Mouse (Mus musculus): ENCODE measurements around the gene Chrnb4. TPM values are rescaled to one million over a fixed set of nuclear protein-coding genes. Genes with fewer than 3 reads are reported as not detected.

Chrnb4 gene
- polyA plus RNA-seq (2014; fragmentation: Nextera tagmentation; extraction: Ambion mirVana): 1.5 and 1.9 TPM in 2 replicates

DNA sequence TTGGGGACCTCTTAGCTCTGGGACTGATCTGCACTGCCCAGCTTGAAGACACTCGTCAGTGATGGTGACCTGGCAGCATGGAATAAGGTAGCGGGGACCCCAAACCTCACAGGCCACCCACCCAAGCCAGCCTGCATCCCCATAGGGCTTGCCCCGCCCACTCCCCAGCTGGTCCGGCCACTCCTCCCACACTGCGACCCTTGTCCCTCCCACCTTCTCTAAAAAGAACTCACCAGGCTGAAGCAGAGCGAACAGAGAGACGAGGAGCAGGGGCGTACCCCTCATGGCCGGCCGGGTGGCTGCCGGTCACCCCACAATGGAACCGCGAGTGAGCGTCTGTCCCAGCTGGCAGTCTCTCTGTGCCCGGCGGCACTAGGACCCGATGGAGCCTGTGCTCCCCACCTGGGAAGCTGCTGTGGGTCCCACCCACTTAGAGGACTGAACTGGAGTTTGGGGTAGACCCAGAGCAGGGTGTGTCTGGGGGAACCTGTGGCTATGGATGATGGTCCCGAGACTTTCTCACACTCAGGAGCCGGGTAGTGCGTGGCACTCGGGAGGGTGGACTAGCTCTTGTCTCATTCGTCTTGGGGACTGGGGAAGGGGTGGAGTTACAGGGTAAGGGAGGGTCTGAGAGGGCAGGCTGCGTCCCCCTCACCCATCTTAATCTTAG, at the start of gene Chrnb4:
Gene Chrnb4 (minus strand): TSS at position 569 of the 670 bp plus-strand sequence.
- Histone ChIP-seq H3K4me1 (ENCODE audit: control insufficient read depth, insufficient read depth, low read length) (peaks cover 10% of the 10 kb centered on the region), H3K27me3 (ENCODE audit: control insufficient read depth, insufficient read depth, low read length) (peaks cover 5% of the 10 kb centered on the region; the same call in 1 of the 2 replicates), H3K9me3 (ENCODE audit: control insufficient read depth, low read length) (no peaks in the 10 kb centered on the region), H3K4me3 (replicated peaks; ENCODE audit: low read depth, low read length) (peak within 1 kb of the TSS; percentile 40), H3K4me2 (ENCODE audit: low read length) (peak within 1 kb of the TSS; percentile 79), H3K9ac (replicated peaks; ENCODE audit: low read length) (peak within 1 kb of the TSS; percentile 39; the same call in 1 of the 2 replicates), H3K36me3 (ENCODE audit: control insufficient read depth, insufficient read depth, low read length) (no peaks in the 10 kb centered on the region), H3K27ac (replicated peaks; ENCODE audit: low read depth, low read length) (no peak within 1 kb of the TSS)
- DNase-seq: peak; percentile 40
- peak; percentile 55 for ATAC-seq (ENCODE audit: low FRiP score, low TSS enrichment)
- WGBS: under 1% methylated on average over 23 of the region's 23 CpGs

DNA sequence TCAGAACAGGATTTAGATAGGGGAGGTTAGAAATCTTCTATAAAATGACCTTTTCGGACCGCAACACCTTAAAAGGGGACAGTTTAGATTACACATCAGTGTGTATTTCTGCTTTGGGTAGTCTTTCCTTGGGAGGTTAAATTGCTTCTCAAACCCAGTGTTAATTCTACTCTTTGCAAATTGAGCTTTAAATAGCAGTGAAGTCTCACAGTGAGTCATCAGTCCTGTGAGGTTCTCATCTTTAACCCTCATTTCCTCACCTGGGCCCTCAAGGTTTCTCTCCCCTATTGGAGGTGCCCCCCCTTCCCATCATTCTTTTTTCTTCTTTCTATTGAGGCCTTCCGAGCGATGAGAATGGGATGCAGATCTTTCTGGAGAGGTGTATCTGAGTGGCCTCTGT, 48.3 kb upstream of the Chrnb4 start:
- Histone ChIP-seq H3K27ac (replicated peaks; ENCODE audit: low read depth, low read length) (no peak overlapping the region), H3K9me3 (ENCODE audit: control insufficient read depth, low read length) (no peaks in the 10 kb centered on the region), H3K9ac (replicated peaks; ENCODE audit: low read length) (no peak overlapping the region), H3K4me3 (replicated peaks; ENCODE audit: low read depth, low read length) (no peak overlapping the region), H3K27me3 (ENCODE audit: control insufficient read depth, insufficient read depth, low read length) (no peaks in the 10 kb centered on the region), H3K36me3 (ENCODE audit: control insufficient read depth, insufficient read depth, low read length) (no peaks in the 10 kb centered on the region), H3K4me1 (ENCODE audit: control insufficient read depth, insufficient read depth, low read length) (no peaks in the 10 kb centered on the region), H3K4me2 (ENCODE audit: low read length) (no peak overlapping the region)
- ATAC-seq (ENCODE audit: low FRiP score, low TSS enrichment): no peak
- no peak for DNase-seq
- WGBS: 91% methylated on average over 4 of the region's 4 CpGs

DNA sequence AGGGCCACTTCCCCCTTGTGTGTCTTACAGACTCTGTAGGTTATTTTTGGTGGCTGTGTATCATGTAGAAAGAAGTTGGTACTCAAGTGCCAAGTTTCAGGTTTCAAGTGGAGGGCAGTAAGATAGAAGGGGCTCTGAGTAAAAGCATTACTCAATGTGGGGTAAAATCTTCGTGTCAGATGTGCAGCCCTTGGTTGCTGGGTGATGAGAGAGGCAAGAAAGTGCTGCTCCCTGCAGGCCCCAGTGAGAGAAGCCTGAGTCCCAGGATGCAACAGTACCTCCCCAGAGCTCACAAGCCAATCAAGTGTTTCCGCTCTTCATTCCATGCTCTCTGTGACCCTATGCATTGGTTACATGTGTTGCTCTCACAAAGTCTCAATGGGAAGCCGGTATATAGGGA, 47.5 kb upstream of the Chrnb4 start:
- no peaks in the 10 kb centered on the region for H3K9me3 ChIP-seq (ENCODE audit: control insufficient read depth, low read length)
- DNase-seq (no peak), ATAC-seq (ENCODE audit: low FRiP score, low TSS enrichment) (no peak)
- H3K27me3 ChIP-seq (ENCODE audit: control insufficient read depth, insufficient read depth, low read length): no peaks in the 10 kb centered on the region
- no peak overlapping the region for H3K9ac ChIP-seq (replicated peaks; ENCODE audit: low read length)
- H3K4me1 ChIP-seq (ENCODE audit: control insufficient read depth, insufficient read depth, low read length): no peaks in the 10 kb centered on the region
- no peak overlapping the region for H3K4me3 ChIP-seq (replicated peaks; ENCODE audit: low read depth, low read length)
- no peak overlapping the region for H3K4me2 ChIP-seq (ENCODE audit: low read length)
- 71% methylated on average over 3 of the region's 3 CpGs for WGBS
- H3K36me3 ChIP-seq (ENCODE audit: control insufficient read depth, insufficient read depth, low read length): no peaks in the 10 kb centered on the region
- H3K27ac ChIP-seq (replicated peaks; ENCODE audit: low read depth, low read length): no peak overlapping the region

DNA sequence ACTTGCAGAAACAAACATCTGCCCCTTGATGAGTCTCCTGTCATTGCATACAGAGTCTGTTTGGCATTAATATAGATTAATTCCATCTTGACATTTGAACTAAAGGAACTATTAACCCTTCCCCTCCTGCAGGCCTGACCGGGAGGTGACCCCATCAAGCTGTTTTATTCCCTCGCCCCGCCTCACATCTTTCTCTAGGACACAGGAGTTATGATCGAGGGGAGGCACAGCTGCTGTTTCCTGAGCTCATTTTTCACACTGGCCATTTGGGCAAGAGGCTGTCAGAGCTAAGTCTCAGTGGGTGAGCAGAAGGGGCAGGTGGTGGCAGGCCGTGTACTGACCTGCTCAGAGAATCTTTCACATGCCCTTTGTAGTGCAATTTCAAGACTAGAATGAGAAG, 41.6 kb upstream of the Chrnb4 start:
- Histone ChIP-seq H3K9me3 (ENCODE audit: control insufficient read depth, low read length) (no peaks in the 10 kb centered on the region), H3K27ac (replicated peaks; ENCODE audit: low read depth, low read length) (no peak overlapping the region), H3K4me3 (replicated peaks; ENCODE audit: low read depth, low read length) (no peak overlapping the region), H3K4me1 (ENCODE audit: control insufficient read depth, insufficient read depth, low read length) (no peaks in the 10 kb centered on the region), H3K36me3 (ENCODE audit: control insufficient read depth, insufficient read depth, low read length) (no peaks in the 10 kb centered on the region), H3K27me3 (ENCODE audit: control insufficient read depth, insufficient read depth, low read length) (no peaks in the 10 kb centered on the region), H3K4me2 (ENCODE audit: low read length) (no peak overlapping the region), H3K9ac (replicated peaks; ENCODE audit: low read length) (no peak overlapping the region)
- no peak for DNase-seq
- WGBS: 51% methylated on average over 5 of the region's 5 CpGs
- no peak for ATAC-seq (ENCODE audit: low FRiP score, low TSS enrichment)

DNA sequence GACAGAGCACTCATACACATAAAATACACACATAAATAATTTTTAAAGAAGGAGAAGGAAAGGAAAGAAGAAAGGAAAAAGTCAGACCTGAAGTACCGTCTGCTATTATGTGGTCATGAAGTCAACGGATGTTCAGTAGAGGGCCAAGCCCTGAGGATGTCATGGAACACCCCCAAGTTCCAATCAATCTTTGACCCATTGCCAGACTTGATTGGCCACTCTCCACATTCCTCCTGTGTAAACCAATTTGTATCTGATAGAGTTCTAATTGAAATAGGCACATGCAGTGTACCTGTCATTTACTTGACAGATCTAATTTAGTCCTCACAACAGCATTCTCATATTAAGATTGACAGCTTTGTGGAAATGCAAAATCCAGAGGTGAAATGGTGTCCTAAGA, 40.6 kb upstream of the Chrnb4 start:
- H3K4me1 ChIP-seq (ENCODE audit: control insufficient read depth, insufficient read depth, low read length): 0 out of 2 replicates have a peak, but pooled peaks cover 5% of the 10 kb centered on the region
- H3K36me3 ChIP-seq (ENCODE audit: control insufficient read depth, insufficient read depth, low read length): no peaks in the 10 kb centered on the region
- DNase-seq: no peak
- H3K27ac ChIP-seq (replicated peaks; ENCODE audit: low read depth, low read length): no peak overlapping the region
- 89% methylated on average over 2 of the region's 2 CpGs for WGBS
- no peak overlapping the region for H3K9ac ChIP-seq (replicated peaks; ENCODE audit: low read length)
- no peak for ATAC-seq (ENCODE audit: low FRiP score, low TSS enrichment)
- no peaks in the 10 kb centered on the region for H3K27me3 ChIP-seq (ENCODE audit: control insufficient read depth, insufficient read depth, low read length)
- H3K9me3 ChIP-seq (ENCODE audit: control insufficient read depth, low read length): no peaks in the 10 kb centered on the region
- no peak overlapping the region for H3K4me2 ChIP-seq (ENCODE audit: low read length)
- H3K4me3 ChIP-seq (replicated peaks; ENCODE audit: low read depth, low read length): no peak overlapping the region

DNA sequence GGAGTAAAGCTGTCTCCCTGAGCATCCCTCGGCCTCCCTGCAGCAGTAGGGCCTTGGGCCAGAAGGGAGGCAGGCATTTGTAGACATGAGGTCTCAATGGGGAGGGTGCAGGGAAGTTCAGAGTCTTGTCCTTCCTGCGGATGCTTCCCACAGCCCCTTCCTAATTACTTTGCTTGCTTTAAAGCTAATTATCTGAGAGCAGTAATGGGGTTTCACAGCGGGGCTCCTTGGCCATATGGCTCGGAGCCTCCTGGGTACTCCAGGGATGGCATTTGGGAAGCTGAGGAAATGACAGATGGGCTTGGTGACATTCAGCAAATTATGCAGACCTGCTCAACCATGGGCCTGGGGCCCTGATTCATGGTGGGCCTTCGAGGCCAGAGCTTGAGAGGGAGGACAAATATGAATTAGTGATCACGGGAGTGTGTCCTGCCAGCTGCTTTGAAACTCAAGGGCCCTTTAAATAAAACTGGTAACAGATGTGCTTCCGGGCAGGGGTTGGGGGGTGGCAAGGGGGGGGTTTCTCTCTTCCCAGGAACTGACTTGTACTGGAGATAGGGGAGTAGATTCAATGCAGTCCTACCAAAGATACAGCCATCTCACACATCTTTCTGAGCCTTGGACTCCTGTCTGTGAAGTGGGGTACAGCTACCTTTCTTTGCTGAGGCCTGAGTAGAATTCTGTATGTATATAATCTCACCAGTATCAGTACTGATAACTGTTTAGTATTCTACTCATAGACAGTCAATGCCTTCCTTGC, 34.8 kb upstream of the Chrnb4 start:
- Histone ChIP-seq H3K9me3 (ENCODE audit: control insufficient read depth, low read length) (no peaks in the 10 kb centered on the region), H3K27ac (replicated peaks; ENCODE audit: low read depth, low read length) (peak overlapping the region; percentile 33; the same call in 1 of the 2 replicates), H3K4me3 (replicated peaks; ENCODE audit: low read depth, low read length) (no peak overlapping the region), H3K9ac (replicated peaks; ENCODE audit: low read length) (no peak overlapping the region), H3K4me2 (ENCODE audit: low read length) (no peak overlapping the region), H3K36me3 (ENCODE audit: control insufficient read depth, insufficient read depth, low read length) (no peaks in the 10 kb centered on the region), H3K4me1 (ENCODE audit: control insufficient read depth, insufficient read depth, low read length) (peaks cover 20% of the 10 kb centered on the region; the same call in 1 of the 2 replicates), H3K27me3 (ENCODE audit: control insufficient read depth, insufficient read depth, low read length) (no peaks in the 10 kb centered on the region)
- WGBS: 20% methylated on average over 7 of the region's 7 CpGs
- DNase-seq: peak; percentile 79
- peak; percentile 88 for ATAC-seq (ENCODE audit: low FRiP score, low TSS enrichment)

DNA sequence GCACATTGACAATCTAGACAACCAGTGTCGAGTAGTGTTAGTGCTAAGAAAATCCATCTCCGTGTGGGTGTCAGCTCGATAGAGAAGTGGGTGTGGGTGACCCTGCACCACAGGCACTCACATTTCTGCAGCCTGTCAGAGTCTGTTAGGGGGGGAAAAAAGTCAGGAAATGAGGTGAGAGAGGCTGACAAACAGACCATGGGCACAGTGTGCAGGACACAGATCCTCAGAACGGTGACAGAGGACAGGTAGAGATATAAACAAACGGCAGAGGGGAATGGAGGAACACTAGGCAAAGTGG, 19.3 kb upstream of the Chrnb4 start:
- H3K36me3 ChIP-seq (ENCODE audit: control insufficient read depth, insufficient read depth, low read length): no peaks in the 10 kb centered on the region
- DNase-seq (no peak), ATAC-seq (ENCODE audit: low FRiP score, low TSS enrichment) (no peak)
- 23% methylated on average over 5 of the region's 5 CpGs for WGBS
- H3K9ac ChIP-seq (replicated peaks; ENCODE audit: low read length): no peak overlapping the region
- H3K4me2 ChIP-seq (ENCODE audit: low read length): peak overlapping the region; percentile 14
- peaks cover 15% of the 10 kb centered on the region for H3K4me1 ChIP-seq (ENCODE audit: control insufficient read depth, insufficient read depth, low read length)
- H3K9me3 ChIP-seq (ENCODE audit: control insufficient read depth, low read length): no peaks in the 10 kb centered on the region
- peak overlapping the region; percentile 57 for H3K27ac ChIP-seq (replicated peaks; ENCODE audit: low read depth, low read length)
- H3K4me3 ChIP-seq (replicated peaks; ENCODE audit: low read depth, low read length): no peak overlapping the region
- H3K27me3 ChIP-seq (ENCODE audit: control insufficient read depth, insufficient read depth, low read length): no peaks in the 10 kb centered on the region

DNA sequence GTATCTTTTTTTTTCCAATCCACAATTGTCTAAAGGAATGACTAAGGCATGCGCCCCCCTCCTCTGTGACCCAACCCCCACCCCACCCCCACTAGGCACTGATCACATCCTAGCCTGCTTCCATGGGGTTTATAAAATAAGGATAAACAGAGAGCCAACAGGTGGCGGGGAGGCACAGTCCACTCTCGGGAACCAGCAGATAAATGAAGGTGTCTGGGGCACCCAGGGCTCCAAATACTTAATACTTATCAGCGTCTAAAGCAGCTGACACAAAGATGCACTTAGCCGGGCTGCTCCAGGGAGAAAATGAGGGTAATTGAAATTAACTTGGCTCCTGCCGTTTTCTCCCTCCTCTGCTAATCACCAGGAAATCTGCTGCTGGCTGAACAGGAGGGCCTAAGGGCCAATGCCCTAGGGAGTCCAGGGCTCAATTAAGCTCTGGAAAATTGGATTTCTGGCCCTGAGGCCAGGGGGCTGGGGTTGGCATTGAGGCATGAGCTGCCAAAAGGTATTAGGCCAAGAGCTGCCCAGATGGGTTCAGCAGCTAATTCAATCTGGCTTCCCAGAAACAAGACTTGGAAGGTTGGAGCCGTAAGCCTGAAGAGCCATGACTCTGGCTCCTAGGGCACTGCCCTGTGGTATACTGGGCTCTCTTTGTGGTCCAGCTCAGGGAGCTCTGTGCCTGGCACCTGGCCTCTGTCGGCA, 18.8 kb upstream of the Chrnb4 start:
- Histone ChIP-seq H3K27me3 (ENCODE audit: control insufficient read depth, insufficient read depth, low read length) (no peaks in the 10 kb centered on the region), H3K4me3 (replicated peaks; ENCODE audit: low read depth, low read length) (no peak overlapping the region), H3K36me3 (ENCODE audit: control insufficient read depth, insufficient read depth, low read length) (no peaks in the 10 kb centered on the region), H3K27ac (replicated peaks; ENCODE audit: low read depth, low read length) (peak overlapping the region; percentile 57), H3K9ac (replicated peaks; ENCODE audit: low read length) (no peak overlapping the region), H3K4me2 (ENCODE audit: low read length) (peak overlapping the region; percentile 14), H3K9me3 (ENCODE audit: control insufficient read depth, low read length) (no peaks in the 10 kb centered on the region), H3K4me1 (ENCODE audit: control insufficient read depth, insufficient read depth, low read length) (peaks cover 15% of the 10 kb centered on the region)
- 8% methylated on average over 8 of the region's 8 CpGs for WGBS
- DNase-seq (peak; percentile 90), ATAC-seq (ENCODE audit: low FRiP score, low TSS enrichment) (peak; percentile 89; the same call in 1 of the 2 replicates)

All from midbrain, embryonic 14.5 days (tissue).